21 mouse cellular contexts compared by ENCODE assay signal in genomic region chr17:43855132-43855531, GRCm38 (mm10). TPM values are rescaled to one million over a fixed set of nuclear protein-coding genes. Genes with fewer than 3 reads are reported as not detected.
DNase-seq lines count a peak whose midpoint lies in the region; ATAC-seq lines count a peak whose summit lies in the region.
"Had no signal": no experiment of that assay in that cellular context is flagged by ENCODE, and none has a peak within 500 bp of the region (broad histone marks: within the 10 kb centered on the region; RNA-seq: fewer than 3 reads in every experiment).

No protein-coding gene starts in this region.

- peak; percentile 82 for ATAC-seq in heart, embryonic 16.5 days (replicated peaks; ENCODE audit: extremely low read depth, insufficient read depth, low FRiP score)
- ATAC-seq: activated CD4-positive, CD25-positive, alpha-beta regulatory T cell, adult 4 months; forebrain, postnatal 0 days; Patski had no signal

- WGBS in heart, embryonic 16.5 days, result 29% methylated on average over 5 of the region's 5 CpGs

- no peaks in the 10 kb centered on the region for H3K9me3 ChIP-seq in heart, embryonic 16.5 days (replicated peaks; ENCODE audit: control insufficient read depth, low read length)
- H3K9me3 ChIP-seq: embryonic facial prominence, embryonic 13.5 days; neural tube, embryonic 12.5 days had no signal

- DNase-seq in cerebellum, adult 18-20 months, result peak; percentile 41 to 56
- DNase-seq in cerebellum, adult 9-11 months, result no peak
- peak; percentile 11 for DNase-seq in 3134 (ENCODE audit: extremely low read depth, insufficient read length, low spot score)
- peak; percentile 70 for DNase-seq in heart, adult 8-10 months (ENCODE audit: low spot score)
- DNase-seq in spleen, postnatal 14 days (ENCODE audit: low spot score in 2 of 2), result no peak
- no peak for DNase-seq in adrenal gland, adult 18-20 months (ENCODE audit: low spot score in 2 of 2)
- no peak for DNase-seq in layer of hippocampus, adult 18-20 months (ENCODE audit: low spot score in 2 of 2)
- DNase-seq: adrenal gland, postnatal 36 days; forebrain, postnatal 0 days; gastrocnemius, postnatal 36 days; kidney, adult 9 months; kidney, postnatal 4 days; lung, adult 2 months; lung, postnatal 36 days; right cerebral cortex, postnatal 25 days; thymus, postnatal 36 days had no signal

- H3K27ac ChIP-seq in heart, embryonic 16.5 days (ENCODE audit: low read length), result peak overlapping the region; percentile 85
- H3K27ac ChIP-seq: embryonic facial prominence, embryonic 13.5 days; neural tube, embryonic 12.5 days had no signal

- no peak overlapping the region for H3K4me2 ChIP-seq in heart, embryonic 16.5 days (ENCODE audit: low read depth, low read length)
- H3K4me2 ChIP-seq: embryonic facial prominence, embryonic 13.5 days; neural tube, embryonic 12.5 days had no signal

- H3K4me1 ChIP-seq in heart, embryonic 16.5 days (ENCODE audit: control insufficient read depth, insufficient read depth, low read length), result peaks cover 16% of the 10 kb centered on the region
- H3K4me1 ChIP-seq: embryonic facial prominence, embryonic 13.5 days; neural tube, embryonic 12.5 days had no signal

- H3K36me3 ChIP-seq in heart, embryonic 16.5 days (ENCODE audit: control insufficient read depth, insufficient read depth), result no peaks in the 10 kb centered on the region
- H3K36me3 ChIP-seq: embryonic facial prominence, embryonic 13.5 days; neural tube, embryonic 12.5 days had no signal

- H3K9ac ChIP-seq in heart, embryonic 16.5 days (ENCODE audit: low read length), result 0 out of 2 replicates have a peak overlapping the region, but pooled peaks have one; percentile 11
- H3K9ac ChIP-seq: embryonic facial prominence, embryonic 13.5 days; forebrain, postnatal 0 days; neural tube, embryonic 12.5 days had no signal

- no peak overlapping the region for H3K4me3 ChIP-seq in heart, embryonic 16.5 days (ENCODE audit: low read length)
- H3K4me3 ChIP-seq: embryonic facial prominence, embryonic 13.5 days; neural tube, embryonic 12.5 days had no signal

- no peaks in the 10 kb centered on the region for H3K27me3 ChIP-seq in heart, embryonic 16.5 days (ENCODE audit: control insufficient read depth, insufficient read depth, low read length)
- H3K27me3 ChIP-seq: embryonic facial prominence, embryonic 13.5 days; neural tube, embryonic 12.5 days; Patski had no signal

RNA-seq across cellular contexts. Expression of gene Rcan2, which starts 54.0 kb away (rescaled TPM):
- 100 to 1,000 TPM; 431 to 459 (median 436) TPM for total RNA-seq in heart, adult 8-10 months (2022)
- 63.1 and 63.9 TPM in 2 replicates for polyA plus RNA-seq in heart, embryonic 16.5 days (2015; fragmentation: Nextera tagmentation; extraction: Ambion mirVana)
- 1 to 10 TPM; 4.7 to 6.5 TPM for total RNA-seq in adrenal gland, adult 18-20 months (2021)
- total RNA-seq in layer of hippocampus, adult 18-20 months (2021), result 10 to 100 TPM; 98.6 to 100.0 TPM
- polyA plus RNA-seq: activated CD4-positive, CD25-positive, alpha-beta regulatory T cell, adult 4 months had no signal

Comparison
In these comparisons a context has a peak if more than half of its experiments do, and no peak if none do; other contexts are left out.
1. DNase-seq: peak in cerebellum, adult 18-20 months (2 of 2), 3134 (single experiment) and heart, adult 8-10 months (single experiment); none in cerebellum, adult 9-11 months (single experiment), spleen, postnatal 14 days (0 of 2), adrenal gland, adult 18-20 months (0 of 2) and layer of hippocampus, adult 18-20 months (0 of 2).
2. RNA of gene Rcan2, which starts 54.0 kb away (total RNA-seq): 431 to 459 TPM in heart, adult 8-10 months and 98.6 to 100.0 TPM in layer of hippocampus, adult 18-20 months; 4.7 to 6.5 TPM in adrenal gland, adult 18-20 months; every median in the first group is over 10 times any median in the second.